Mouse (Mus musculus) T-helper 1 cell (primary cell): ENCODE data around the gene Sox13.

Source experiments
- in situ Hi-C: fragments of 300-600 bp; cut with MboI, MseI; formaldehyde crosslinking; loops from one replicate; pipeline ENCODE4 v1.15.1; 2025; ENCODE audit warnings: high pct_unique_total_duplicates

Gene Sox13

DNA sequence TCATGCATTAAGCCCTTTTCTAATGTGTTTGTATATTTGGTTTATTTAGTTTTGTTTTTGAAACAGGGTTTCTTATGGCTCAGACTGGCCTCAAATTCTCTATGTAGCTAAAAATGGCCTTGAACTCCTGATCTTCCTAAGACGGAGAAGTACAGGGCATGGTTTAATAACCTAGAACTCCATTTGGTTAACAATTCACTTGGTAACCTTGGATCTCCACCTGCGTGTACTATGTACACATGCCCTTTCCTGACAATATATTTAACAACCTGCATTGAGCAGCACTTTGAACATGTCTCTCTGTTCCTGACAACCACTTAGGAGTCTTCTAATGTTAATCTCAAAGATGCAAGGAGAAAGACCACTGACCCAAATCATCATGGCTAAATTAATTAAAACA lies 7.0 kb upstream of the Sox13 start:
- in situ Hi-C loops, result no loop called here

DNA sequence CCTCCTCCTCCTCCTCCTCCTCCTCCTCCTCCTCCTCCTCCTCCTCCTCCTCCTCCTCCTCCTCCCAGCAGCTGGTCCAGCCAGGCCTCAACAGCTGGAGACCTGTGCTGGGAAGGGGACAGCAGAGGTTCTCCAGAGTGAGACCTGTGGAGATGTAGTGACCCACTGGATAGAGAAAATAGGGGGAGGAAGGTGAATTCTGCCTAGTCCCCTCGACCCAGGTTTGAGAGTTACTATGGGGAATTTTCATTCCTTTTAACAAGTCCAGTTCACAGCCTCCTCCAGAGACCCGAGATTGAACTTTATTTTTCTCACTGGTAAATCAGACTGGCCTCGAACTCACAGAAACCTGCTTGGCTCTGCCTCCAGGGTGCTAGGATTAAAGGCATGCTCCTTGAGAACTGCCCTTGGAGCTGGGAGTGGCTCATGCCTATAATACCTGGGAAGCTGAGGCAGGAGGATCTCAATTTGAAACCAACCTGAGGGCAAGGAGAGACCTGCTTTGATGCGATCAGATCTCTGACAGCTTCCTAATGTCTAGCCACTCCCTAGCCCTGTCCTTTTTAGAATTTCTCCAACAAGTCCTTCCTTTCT lies 467 bp upstream of the Sox13 start:
- in situ Hi-C loops, result loop anchor here (10.0 kb wide), 1 partner anchor 1570 kb away; no protein-coding TSS in a partner anchor

DNA sequence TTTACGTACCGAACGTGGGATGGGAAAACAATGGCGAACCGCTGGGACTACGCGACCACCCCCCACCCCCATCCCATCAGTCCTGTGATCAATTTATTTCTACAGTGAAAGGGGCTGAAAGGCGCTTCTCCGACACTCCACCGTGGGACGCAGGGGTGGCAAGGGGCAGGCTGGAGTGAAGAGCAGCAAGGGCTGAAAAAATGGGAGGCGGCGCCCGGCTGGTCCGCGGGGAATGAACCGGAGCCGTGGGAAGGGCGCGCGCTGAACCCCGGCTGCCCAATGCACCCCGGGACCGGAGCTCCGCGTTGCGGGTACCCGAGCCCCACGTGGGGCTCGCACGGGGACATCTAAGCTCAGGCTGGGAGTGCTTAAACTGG lies 1.0 kb downstream of the Sox13 start:
- in situ Hi-C loops, result loop anchor here (10.0 kb wide), 1 partner anchor 1568 kb away; no protein-coding TSS in a partner anchor

DNA sequence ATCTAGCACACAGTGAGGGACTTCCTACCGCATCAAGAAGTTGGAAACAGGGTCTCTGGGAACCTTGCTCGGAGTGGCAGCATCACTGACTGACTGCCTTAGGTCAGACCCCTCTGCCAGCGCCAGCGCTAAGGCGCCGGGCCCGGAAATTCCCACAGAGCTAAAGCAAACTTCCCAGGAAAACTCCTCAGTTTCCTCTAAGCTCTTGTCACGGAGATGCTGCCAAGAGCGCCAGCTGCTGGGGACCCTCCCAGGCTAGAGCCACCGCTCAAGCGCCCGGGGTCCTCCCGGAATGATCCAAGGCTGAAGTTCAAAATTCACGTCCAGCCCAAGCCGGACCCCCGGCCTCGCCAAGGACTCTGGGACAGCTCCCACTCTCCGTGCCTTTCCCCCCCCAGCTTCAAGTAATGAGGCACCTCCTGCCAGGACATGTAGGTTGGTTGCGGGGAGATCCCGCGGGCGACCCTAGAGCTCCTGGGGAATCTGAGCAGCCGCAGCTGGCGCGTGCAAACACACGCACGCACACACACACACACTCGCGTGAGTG lies 1.5 kb downstream of the Sox13 start:
- in situ Hi-C loops, result loop anchor here (10.0 kb wide), 1 partner anchor 1568 kb away; no protein-coding TSS in a partner anchor

DNA sequence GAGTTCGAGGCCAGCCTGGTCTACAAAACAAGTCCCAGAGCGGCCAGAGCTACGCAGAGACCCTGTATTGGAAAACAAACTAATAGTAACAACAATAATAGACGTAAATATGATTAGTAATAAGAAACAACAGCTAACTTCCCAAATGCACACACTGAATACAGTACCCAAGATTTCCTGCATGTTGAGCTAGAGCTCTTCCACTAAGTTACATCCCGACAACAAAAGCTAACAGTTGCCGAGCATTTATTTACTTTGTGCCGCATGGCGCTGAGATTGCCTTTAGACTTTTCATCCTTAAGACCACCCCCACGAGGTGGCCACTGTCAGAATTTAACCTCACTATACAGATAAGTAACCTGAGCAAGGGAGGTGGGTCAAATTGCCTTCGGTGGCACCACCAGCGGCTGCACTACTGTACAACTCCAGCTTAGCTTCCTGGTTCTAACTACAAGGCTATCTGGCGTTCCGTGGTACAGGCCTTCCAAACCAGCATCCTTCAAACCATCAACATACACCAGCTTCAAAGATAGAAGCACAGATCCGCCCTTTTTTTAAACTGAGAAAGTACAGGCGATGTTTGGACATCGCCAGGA lies 2.1 kb downstream of the Sox13 start:
- in situ Hi-C loops, result loop anchor here (10.0 kb wide), 1 partner anchor 1567 kb away; no protein-coding TSS in a partner anchor

DNA sequence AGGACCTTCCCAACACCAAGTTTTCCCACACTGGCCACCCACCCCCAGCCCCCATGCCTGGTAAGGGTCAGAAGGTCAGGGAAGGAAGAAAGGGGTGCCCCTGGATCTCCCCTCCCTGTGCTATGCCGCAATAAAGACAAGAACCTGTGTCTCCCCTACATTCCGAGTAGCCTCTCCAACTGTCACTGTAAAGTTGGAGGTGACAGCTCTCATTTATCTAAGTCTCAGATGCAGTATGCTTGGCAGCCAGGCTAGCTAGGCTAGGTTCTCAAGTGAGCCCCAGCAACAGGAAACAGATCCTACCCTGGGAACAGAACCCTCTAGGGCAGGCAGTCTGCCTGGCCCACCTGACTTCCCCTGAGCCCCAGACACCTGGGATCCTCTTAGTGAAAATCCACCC lies 3.1 kb downstream of the Sox13 start:
- in situ Hi-C loops, result loop anchor here (10.0 kb wide), 1 partner anchor 1566 kb away; no protein-coding TSS in a partner anchor

DNA sequence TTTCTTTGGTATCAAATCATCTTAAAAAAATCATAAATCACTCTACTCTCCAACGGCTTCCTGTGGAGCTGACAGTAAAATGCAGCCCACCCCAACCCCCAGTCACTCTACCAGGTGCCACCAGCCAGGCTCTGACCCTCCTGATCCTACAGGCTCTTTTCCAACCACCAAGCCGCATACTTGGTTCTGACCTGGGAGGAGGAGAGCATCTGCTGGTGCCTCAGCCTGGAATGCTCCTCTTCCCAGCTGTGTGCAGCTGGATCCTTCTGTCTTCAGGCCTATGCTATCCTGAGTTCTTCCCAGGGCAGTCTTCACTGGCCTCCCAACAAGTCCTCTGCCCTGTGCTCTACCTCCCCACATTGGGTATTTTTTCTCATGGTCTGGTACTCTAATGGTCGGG lies 3.7 kb downstream of the Sox13 start:
- in situ Hi-C loops, result loop anchor here (10.0 kb wide), 1 partner anchor 1566 kb away; no protein-coding TSS in a partner anchor

DNA sequence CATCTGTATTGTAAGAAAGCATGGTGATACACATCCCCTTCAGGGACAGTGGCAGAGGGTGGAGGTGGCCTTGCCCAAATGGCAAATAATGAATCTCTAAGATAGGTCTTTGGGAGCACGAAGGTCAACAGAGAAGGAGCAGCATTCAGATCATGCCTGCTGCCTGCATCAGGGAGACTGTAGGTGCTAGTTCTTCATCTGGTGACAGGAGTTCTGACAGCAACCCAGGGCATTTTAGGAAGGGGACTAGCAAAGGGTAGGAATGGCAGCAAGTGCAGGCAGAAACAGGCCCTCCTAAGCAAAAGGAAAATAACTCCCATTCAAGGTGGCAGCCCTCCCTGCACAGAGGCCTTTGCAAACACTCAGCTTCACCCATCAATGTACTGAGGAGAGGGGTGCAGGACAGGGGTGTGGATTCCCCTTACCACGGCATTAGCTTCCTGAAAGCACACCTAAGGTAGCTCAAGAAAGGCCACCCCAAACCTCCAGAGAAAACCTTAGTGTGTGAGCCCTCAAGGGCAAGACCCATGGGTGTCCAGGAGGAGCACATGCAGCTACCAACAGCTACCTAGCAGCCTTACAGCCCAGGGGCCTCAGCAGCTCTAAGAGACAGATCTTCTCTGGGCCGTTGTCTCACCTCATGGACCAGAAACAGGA lies 4.9 kb downstream of the Sox13 start:
- in situ Hi-C loops, result no loop called here

DNA sequence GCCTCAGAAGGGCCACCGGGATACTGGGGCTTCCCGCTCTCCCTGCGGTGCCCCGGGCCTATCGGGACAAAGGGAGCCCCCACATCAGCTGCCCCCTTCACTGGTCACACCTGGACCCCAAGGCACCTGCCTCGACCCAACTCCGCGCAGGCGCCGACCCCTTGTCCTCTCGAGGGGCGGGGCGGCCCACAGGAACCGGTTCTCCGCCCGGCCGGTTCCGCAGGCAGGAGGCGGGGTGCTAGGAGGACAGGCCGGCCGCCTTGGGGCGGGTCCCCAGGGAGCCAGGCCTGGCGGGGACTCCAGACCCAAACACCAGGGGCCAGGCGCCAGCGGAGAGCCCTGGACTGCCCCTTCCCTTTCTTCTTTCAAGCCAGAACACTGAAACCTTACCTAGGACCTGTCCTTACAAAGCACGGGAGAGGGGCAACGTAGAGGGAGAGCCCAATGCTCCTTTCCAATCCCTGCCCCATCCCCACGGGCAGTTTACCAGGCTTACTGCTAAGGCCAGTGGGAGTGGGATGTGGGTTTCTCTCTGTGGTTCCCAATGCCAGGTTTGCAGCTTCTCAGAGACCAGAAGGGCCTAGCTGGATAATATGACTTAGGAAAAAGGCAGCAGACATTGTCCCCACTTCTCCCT lies 5.9 kb downstream of the Sox13 start:
- in situ Hi-C loops, result no loop called here

DNA sequence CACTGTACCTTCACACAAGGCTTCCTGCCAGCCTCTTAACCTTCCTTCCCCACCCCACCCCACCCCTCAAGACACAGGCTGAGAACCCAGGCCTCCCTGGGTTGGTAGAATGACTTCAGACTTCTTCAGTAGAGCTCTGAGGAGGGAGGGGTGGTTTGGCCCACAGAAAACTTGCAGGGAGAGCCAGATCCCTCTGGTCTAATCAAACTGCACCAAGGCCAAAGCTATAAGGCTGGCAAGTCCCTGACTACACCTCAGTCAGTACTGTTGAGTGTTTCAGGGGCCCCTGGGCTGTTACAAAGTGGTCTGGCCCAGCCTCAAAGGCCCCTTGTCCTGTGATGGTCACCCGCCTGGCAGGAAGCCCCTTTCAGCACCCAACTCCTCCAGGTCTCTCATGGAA lies 6.6 kb downstream of the Sox13 start:
- in situ Hi-C loops, result no loop called here

DNA sequence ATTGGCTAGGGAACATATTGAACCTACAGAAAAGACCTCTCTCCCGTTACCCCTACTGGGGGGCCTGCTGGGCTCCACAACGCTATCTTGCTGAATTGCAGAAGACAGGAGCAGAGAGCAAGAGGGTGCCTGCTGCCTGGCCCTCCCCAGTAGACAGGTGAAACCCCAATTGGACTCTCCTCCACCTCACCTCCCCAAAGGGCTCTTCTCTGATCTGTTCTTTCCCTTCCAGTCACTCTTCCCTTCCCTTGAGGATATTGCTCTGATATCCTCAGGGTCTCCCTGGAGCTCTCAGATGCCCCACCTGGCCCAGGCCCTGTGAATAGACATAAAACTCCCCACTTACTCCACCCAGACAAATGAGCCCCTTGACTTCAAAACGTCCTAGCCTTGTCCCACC lies 7.1 kb downstream of the Sox13 start:
- in situ Hi-C loops, result no loop called here

DNA sequence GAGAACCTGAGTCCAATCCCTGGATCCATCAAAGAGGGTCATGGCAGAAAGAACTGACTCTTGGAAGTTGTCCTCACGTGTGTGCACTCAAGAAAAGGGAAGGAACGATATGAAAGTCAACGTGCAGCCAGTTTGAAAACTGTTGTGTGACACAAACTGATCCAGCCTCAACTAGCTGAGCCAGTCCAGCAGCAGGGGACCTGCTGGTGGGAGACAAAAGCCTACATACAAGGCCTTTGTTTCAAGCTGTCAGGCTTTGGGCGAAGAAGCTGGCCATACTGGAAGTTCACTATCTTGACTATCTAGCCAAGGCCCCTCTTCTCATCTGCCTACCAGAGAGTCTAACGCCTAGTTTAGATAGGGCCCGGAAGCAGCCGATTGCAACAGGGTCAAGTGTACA lies 7.7 kb downstream of the Sox13 start:
- in situ Hi-C loops, result no loop called here

DNA sequence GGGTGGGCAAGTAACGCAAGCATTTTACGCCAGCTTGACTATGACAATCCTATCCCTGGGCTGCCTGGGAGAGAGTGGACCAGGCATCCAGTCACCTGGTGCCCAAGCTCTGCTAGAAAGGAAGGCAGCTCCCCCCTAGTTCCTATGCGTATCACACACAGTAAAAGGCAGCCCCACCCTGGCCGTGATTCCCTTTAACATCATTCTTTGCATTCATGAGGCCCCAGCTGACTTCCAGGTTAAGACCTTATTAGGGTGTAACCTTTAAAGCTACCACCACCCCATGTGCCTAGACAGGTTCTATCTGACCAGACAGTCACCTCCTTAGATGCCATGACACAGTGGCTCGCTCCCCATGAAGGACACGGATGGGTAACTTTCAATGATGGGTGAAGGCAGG lies 8.7 kb downstream of the Sox13 start:
- in situ Hi-C loops, result no loop called here

DNA sequence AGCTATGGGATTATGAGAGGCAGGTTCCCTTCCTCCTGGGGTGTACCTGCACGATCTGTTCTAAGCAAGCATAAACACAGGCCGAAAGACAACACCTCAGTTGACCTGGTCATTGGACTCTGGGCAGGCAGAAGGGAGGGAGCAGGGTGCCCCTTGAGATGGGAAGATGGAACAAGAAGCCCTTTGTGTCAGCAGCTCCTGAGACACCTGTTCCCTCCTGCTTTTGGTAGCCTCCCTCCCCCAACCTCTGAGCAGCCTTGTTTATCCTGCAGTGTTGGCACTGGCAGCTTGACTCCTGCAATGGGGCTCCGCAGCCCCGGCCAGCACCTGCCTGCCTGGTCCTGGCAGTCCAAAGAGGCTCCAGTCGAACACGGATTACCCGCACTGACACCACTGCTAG lies 9.1 kb downstream of the Sox13 start:
- in situ Hi-C loops, result no loop called here

DNA sequence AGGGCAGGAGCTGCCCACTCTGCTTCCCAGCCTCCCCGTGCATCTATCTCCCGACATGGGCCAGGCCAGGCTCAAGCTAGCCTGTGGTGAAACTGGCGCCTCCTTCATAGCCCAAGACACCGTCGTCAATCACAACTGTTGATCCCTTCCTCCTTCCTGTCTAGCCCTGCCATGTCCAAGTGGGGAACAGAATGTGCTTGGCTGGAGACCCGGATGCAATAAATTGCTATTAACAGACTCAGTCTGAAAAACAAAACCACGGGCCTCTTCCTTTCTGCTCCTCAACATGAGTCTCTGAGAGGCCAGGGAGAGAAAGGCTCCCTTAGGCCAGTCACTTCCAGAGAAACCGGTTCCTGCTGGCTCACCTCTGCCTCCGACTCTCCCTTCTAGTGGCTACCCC lies 11.2 kb downstream of the Sox13 start:
- in situ Hi-C loops, result no loop called here

DNA sequence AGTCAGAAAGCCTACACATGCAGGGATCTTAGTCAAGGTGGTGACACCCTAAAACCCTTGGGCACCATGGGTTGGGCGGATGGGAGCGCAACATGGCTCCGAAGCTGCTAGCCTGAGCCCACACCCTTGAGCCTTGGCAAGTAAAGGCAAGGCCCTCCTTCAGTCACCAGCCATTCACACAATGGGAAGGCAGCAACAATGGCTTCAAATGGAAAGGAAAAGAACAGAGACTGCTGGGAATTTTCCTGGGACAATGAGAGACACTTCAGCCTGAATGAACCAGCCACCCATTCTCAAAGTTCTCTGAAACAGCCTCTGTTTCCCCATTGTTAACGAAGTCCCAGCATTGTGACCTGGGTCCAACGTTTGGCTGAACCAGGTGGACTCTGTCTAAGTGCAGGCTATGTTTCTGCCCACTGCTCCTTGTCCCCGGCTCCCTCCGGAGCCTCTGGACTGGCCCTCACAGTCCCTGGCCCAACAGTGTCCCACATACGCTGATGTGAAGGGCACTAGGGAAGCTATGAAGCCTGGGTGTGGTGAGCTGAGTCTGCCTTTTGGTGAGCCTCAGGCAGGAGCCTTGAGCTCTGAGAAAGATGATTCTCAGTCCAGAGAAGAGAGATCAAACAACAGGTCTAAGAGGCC lies 12.6 kb downstream of the Sox13 start:
- in situ Hi-C loops, result no loop called here

DNA sequence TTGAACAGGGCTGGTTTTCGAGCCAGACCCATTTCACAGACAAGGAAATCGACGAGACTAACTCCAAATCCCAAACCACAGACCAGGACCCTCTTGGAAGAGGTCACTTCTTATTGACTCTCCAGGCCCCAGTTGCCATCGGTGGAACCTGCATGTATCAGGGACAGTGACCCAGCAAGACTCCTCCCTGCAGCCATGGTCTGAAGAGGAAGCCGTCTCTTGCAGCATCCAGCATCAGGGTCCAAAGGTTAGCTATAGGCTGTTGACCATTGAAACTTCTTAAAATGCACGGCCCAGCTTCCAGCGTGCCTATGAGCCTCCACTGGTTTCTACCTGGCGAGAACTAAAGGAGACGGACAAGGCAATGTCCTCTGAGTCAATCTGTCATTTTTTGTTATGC lies 14.4 kb downstream of the Sox13 start:
- in situ Hi-C loops, result no loop called here

DNA sequence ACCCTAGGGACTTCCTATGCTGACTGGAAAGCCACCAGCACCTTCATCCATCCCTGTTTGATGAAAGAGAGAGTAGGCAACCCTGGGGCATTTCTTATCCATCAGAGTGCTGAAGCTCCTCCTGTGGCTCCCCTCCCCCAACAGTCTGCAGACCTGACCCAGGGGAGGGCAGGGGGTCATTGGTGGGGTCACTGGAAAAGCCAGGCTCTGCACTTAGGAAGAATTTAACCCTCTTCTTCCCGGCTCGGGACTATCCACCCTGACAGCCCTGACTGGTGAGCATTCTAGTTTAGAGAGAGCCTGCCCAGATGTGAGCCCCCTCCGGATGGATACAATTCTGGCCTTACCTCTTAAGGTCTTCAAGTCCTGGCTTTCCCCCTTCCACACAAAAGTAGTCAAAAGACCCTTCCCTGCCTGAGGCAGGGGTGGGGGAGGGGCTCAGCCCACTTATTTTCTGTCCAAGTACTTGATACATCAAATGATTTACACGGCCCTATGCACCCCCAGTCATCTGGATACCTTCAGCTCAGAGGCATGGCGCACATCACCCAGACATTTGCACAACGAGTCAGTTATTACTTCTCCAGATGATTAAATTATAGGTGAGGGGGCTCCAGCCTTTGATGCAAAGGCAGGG lies 15.2 kb downstream of the Sox13 start:
- in situ Hi-C loops, result no loop called here

DNA sequence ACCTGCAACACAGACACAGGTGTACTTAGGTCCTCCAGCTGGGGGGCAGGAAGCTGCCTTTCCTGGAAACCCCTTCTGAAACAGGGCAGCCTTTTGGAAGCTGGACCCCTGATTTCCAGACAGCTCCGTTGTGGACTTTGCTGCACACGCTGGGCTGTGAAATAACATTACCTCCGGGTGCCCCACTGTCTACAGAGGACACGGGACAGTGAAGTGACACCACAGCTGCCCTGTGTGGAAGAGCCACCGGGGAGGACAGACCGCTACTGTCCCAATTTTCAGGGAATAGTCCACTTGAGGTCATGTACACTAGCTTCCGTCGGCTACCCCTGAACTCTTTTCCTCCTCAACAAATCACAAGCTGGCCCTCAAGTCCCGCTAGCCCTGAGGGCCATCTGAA lies 15.9 kb downstream of the Sox13 start:
- in situ Hi-C loops, result no loop called here

DNA sequence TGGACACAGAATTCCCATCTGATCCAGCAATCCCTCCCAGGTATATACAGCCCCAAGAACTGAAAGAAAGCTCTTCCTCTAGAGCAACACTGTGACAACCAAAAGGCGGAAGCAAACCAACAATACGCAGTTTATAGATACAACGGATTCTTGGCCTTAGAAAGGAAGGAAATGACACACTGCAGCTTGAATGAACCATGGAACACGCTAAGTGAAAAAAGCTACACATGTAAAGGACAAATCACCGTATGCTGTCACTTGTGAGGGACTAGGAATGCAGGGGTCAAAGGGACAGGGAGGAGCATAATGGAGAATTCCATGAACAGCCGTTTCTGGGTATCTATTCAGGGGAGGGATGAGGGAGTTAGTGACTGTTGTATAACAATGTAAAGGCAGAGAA lies 16.7 kb downstream of the Sox13 start:
- in situ Hi-C loops, result no loop called here

DNA sequence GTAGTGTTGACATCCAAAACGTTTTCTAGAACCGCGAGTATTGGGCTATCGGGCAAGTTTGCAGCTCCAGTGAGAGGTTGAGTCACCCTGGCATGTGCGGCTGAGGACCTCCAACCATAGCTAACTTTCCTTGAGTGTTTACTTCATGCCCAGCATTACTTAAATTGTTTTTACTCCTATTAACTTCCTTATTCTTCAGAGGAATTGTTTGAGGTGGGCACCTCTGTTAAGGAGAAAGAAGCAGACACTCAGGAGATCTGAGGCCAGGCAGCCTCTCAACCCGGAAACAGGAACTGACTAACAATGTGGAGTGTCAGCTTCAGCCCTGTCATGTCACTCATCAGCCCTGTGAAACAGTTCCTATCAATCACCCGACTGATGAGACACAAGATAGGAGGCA lies 17.6 kb downstream of the Sox13 start:
- in situ Hi-C loops, result no loop called here
